In genomic region chr3:53212599-53212998, GRCm38 (mm10) we compare ENCODE assay signal across 24 mouse cellular contexts.
DNase-seq lines count a peak whose midpoint lies in the region; ATAC-seq lines count a peak whose summit lies in the region.
"Had no signal": no experiment of that assay in that cellular context is flagged by ENCODE, and none has a peak within 500 bp of the region (broad histone marks: within the 10 kb centered on the region; RNA-seq: fewer than 3 reads in every experiment).

No protein-coding gene starts in this region.

- H3K4me3 ChIP-seq in embryonic facial prominence, embryonic 14.5 days (ENCODE audit: low read depth, low read length) = no peak overlapping the region
- no peak overlapping the region for H3K4me3 ChIP-seq in embryonic facial prominence, embryonic 10.5 days
- H3K4me3 ChIP-seq in hindbrain, embryonic 11.5 days (ENCODE audit: low read depth, low read length) = no peak overlapping the region
- H3K4me3 ChIP-seq: forebrain, embryonic 12.5 days; heart, adult 2 months; heart, embryonic 15.5 days; hindbrain, embryonic 10.5 days; layer of hippocampus, adult 2 months; liver, embryonic 13.5 days; lung, embryonic 15.5 days; neural tube, embryonic 15.5 days had no signal

- H3K9me3 ChIP-seq in embryonic facial prominence, embryonic 14.5 days (ENCODE audit: control insufficient read depth, low read length) = no peaks in the 10 kb centered on the region
- H3K9me3 ChIP-seq in embryonic facial prominence, embryonic 10.5 days = no peaks in the 10 kb centered on the region
- no peaks in the 10 kb centered on the region for H3K9me3 ChIP-seq in hindbrain, embryonic 11.5 days (ENCODE audit: control insufficient read depth, low read length)
- H3K9me3 ChIP-seq: forebrain, embryonic 12.5 days; heart, embryonic 15.5 days; hindbrain, embryonic 10.5 days; liver, embryonic 13.5 days; lung, embryonic 15.5 days; neural tube, embryonic 15.5 days had no signal

- no peak overlapping the region for H3K4me2 ChIP-seq in embryonic facial prominence, embryonic 14.5 days (ENCODE audit: low read depth, low read length)
- H3K4me2 ChIP-seq in hindbrain, embryonic 11.5 days (replicated peaks; ENCODE audit: low read depth, low read length) = no peak overlapping the region
- H3K4me2 ChIP-seq: forebrain, embryonic 12.5 days; heart, embryonic 15.5 days; liver, embryonic 13.5 days; lung, embryonic 15.5 days; neural tube, embryonic 15.5 days had no signal

- H3K27me3 ChIP-seq in embryonic facial prominence, embryonic 14.5 days (replicated peaks; ENCODE audit: control insufficient read depth, insufficient read depth, low read length) = no peaks in the 10 kb centered on the region
- no peaks in the 10 kb centered on the region; the same call in 1 of the 2 replicates for H3K27me3 ChIP-seq in embryonic facial prominence, embryonic 10.5 days (replicated peaks; ENCODE audit: low read depth, poor library complexity, severe bottlenecking)
- H3K27me3 ChIP-seq in hindbrain, embryonic 11.5 days (ENCODE audit: control insufficient read depth, insufficient read depth, low read length) = no peaks in the 10 kb centered on the region
- H3K27me3 ChIP-seq: forebrain, embryonic 12.5 days; heart, embryonic 15.5 days; liver, embryonic 13.5 days; lung, embryonic 15.5 days; neural tube, embryonic 15.5 days; Patski had no signal

- WGBS in embryonic facial prominence, embryonic 14.5 days = 54% methylated on average over 2 of the region's 2 CpGs
- 92% methylated on average over 2 of the region's 2 CpGs for WGBS in embryonic facial prominence, embryonic 10.5 days
- 86% methylated on average over 2 of the region's 2 CpGs for WGBS in hindbrain, embryonic 11.5 days

- peak; percentile 67 for DNase-seq in embryonic facial prominence, embryonic 14.5 days (ENCODE audit: low spot score)
- no peak for DNase-seq in embryonic facial prominence, embryonic 10.5 days (ENCODE audit: low spot score)
- DNase-seq in NIH3T3 (ENCODE audit: low read depth) = peak; percentile 79
- peak; percentile 74 for DNase-seq in adipocyte (ENCODE audit: low spot score)
- DNase-seq in cerebellum, postnatal 14 days = peak; percentile 39 to 65
- no peak for DNase-seq in right cerebral cortex, adult 18-20 months
- DNase-seq in hindbrain, embryonic 11.5 days (ENCODE audit: low spot score) = no peak
- DNase-seq: gastrocnemius, postnatal 10 days; heart, adult 2 months; kidney, adult 18-20 months; kidney, postnatal 10 days; layer of hippocampus, postnatal 36 days; liver, embryonic 13.5 days; lung, postnatal 4 days; right cerebral cortex, postnatal 4 days had no signal

- no peak overlapping the region for H3K9ac ChIP-seq in embryonic facial prominence, embryonic 14.5 days (ENCODE audit: low read depth, low read length)
- no peak overlapping the region for H3K9ac ChIP-seq in hindbrain, embryonic 11.5 days (ENCODE audit: low read depth, low read length)
- H3K9ac ChIP-seq: forebrain, embryonic 12.5 days; heart, embryonic 15.5 days; liver, embryonic 13.5 days; lung, embryonic 15.5 days; neural tube, embryonic 15.5 days had no signal

- peaks cover 26% of the 10 kb centered on the region for H3K4me1 ChIP-seq in embryonic facial prominence, embryonic 14.5 days (ENCODE audit: control insufficient read depth, insufficient read depth, low read length)
- peaks cover 19% of the 10 kb centered on the region for H3K4me1 ChIP-seq in embryonic facial prominence, embryonic 10.5 days
- H3K4me1 ChIP-seq in hindbrain, embryonic 11.5 days (replicated peaks; ENCODE audit: control insufficient read depth, insufficient read depth, low read length) = peaks cover 2% of the 10 kb centered on the region; the same call in 1 of the 2 replicates
- H3K4me1 ChIP-seq: liver, embryonic 13.5 days had no signal

- ATAC-seq in embryonic facial prominence, embryonic 14.5 days (ENCODE audit: low read depth) = no peak
- ATAC-seq in hindbrain, embryonic 11.5 days (ENCODE audit: low FRiP score) = no peak
- ATAC-seq: midbrain, embryonic 16.5 days; Patski had no signal

- H3K36me3 ChIP-seq in embryonic facial prominence, embryonic 14.5 days (ENCODE audit: control insufficient read depth, insufficient read depth, low read length) = no peaks in the 10 kb centered on the region
- H3K36me3 ChIP-seq in embryonic facial prominence, embryonic 10.5 days (replicated peaks) = no peaks in the 10 kb centered on the region
- no peaks in the 10 kb centered on the region for H3K36me3 ChIP-seq in hindbrain, embryonic 11.5 days (ENCODE audit: control insufficient read depth, insufficient read depth, low read length)
- H3K36me3 ChIP-seq: forebrain, embryonic 12.5 days; heart, embryonic 15.5 days; liver, embryonic 13.5 days; lung, embryonic 15.5 days; neural tube, embryonic 15.5 days had no signal

- no peak overlapping the region for H3K27ac ChIP-seq in embryonic facial prominence, embryonic 14.5 days (replicated peaks; ENCODE audit: low read depth, low read length)
- H3K27ac ChIP-seq in embryonic facial prominence, embryonic 10.5 days (replicated peaks) = no peak overlapping the region
- H3K27ac ChIP-seq in hindbrain, embryonic 11.5 days (ENCODE audit: low read depth, low read length) = no peak overlapping the region
- H3K27ac ChIP-seq: forebrain, embryonic 12.5 days; heart, adult 2 months; layer of hippocampus, adult 2 months; liver, embryonic 13.5 days; lung, embryonic 15.5 days; neural tube, embryonic 15.5 days; stomach, postnatal 0 days had no signal

Comparison
In these comparisons a context has a peak if more than half of its experiments do, and no peak if none do; other contexts are left out.
1. DNase-seq: peak in embryonic facial prominence, embryonic 14.5 days (single experiment), NIH3T3 (single experiment), adipocyte (single experiment) and cerebellum, postnatal 14 days (2 of 2); none in embryonic facial prominence, embryonic 10.5 days (single experiment), right cerebral cortex, adult 18-20 months (single experiment) and hindbrain, embryonic 11.5 days (single experiment).